Mouse (Mus musculus): ENCODE results near the gene Ltc4s. TPM values are rescaled to one million over a fixed set of nuclear protein-coding genes. Genes with fewer than 3 reads are reported as not detected.

Gene Ltc4s
- polyA plus RNA-seq, 1 experiment from 2014 or later = 2.1 TPM

DNA sequence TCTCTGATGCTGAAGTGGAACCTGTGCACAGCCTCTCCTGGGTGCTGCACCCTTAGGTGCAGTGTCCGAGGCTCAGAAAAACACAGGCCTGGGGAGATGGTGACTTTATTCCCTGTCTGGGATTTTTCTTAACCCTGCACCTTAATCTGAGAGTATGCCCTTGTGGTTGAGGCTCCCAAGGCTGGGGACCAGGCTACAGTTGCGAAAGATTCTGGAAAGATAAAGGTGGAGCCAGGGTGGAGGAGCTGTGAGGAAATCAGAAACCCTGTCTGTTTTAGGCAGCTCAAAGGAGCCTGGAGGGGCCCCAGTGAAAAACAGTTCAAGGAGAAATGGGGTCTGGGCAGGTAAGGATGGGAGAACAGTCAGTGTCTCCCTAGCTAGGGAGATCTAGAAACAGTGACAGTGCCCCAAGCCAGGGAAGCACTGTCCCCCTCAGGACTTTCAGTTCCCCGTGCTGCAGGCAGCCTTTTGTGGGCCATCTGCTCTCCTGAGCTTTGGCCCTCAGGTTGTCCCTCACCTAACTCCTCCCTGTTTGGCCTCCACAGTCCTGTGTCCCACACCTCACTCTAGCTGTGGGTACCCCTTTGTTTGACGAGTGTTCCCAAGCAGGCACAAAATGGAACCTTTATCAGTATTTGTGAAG lies 21.6 kb downstream of the Ltc4s start:
- H3K4me2 ChIP-seq = no peak overlapping the region
- DNase-seq (no peak), ATAC-seq (ENCODE audit: insufficient read depth) (no peak)
- no peak overlapping the region for H3K27ac ChIP-seq (ENCODE audit: low read depth)
- no peak overlapping the region for H3K4me3 ChIP-seq (ENCODE audit: low read depth, low read length)
- peaks cover 17% of the 10 kb centered on the region for H3K4me1 ChIP-seq (ENCODE audit: insufficient read depth)
- no peak overlapping the region for H3K9ac ChIP-seq
- no peaks in the 10 kb centered on the region for H3K9me3 ChIP-seq (ENCODE audit: low read depth, low read length)
- H3K36me3 ChIP-seq (ENCODE audit: insufficient read depth) = no peaks in the 10 kb centered on the region
- WGBS = 62% methylated on average over 4 of the region's 4 CpGs
- no peaks in the 10 kb centered on the region for H3K27me3 ChIP-seq (ENCODE audit: insufficient read depth, low read length)
- no peak for TF ChIP-seq CTCF (IDR thresholded peaks at IDR 0.05; ENCODE audit: low read depth)

DNA sequence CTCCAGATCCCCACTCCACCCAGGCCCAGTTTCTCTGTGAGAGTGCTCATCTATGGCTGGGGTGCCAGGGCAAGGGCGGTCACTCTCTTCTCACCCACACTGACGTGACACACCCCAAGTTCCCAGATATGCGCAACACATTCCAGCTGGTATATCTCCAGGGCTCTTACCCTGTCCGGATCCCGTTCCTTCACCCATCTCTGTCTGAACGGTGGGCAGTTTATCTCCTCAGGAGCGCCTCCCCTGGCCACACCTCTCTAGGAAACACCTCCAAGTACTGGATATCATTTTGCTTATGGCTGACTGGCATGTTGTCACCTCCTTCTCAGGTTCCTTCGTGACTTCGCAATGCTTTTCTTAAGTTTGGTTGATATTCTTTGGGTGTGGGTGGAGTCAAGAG lies 22.8 kb downstream of the Ltc4s start:
- Histone ChIP-seq H3K36me3 (ENCODE audit: insufficient read depth) (no peaks in the 10 kb centered on the region), H3K27me3 (ENCODE audit: insufficient read depth, low read length) (no peaks in the 10 kb centered on the region), H3K4me2 (peak overlapping the region; percentile 23), H3K27ac (ENCODE audit: low read depth) (0 out of 2 replicates have a peak overlapping the region, but pooled peaks have one; percentile 30), H3K4me1 (ENCODE audit: insufficient read depth) (peaks cover 17% of the 10 kb centered on the region), H3K9me3 (ENCODE audit: low read depth, low read length) (no peaks in the 10 kb centered on the region), H3K9ac (no peak overlapping the region), H3K4me3 (ENCODE audit: low read depth, low read length) (no peak overlapping the region)
- 20% methylated on average over 9 of the region's 9 CpGs for WGBS
- TF ChIP-seq CTCF (IDR thresholded peaks at IDR 0.05; ENCODE audit: low read depth) = no peak
- no peak for ATAC-seq (ENCODE audit: insufficient read depth)
- DNase-seq = no peak

DNA sequence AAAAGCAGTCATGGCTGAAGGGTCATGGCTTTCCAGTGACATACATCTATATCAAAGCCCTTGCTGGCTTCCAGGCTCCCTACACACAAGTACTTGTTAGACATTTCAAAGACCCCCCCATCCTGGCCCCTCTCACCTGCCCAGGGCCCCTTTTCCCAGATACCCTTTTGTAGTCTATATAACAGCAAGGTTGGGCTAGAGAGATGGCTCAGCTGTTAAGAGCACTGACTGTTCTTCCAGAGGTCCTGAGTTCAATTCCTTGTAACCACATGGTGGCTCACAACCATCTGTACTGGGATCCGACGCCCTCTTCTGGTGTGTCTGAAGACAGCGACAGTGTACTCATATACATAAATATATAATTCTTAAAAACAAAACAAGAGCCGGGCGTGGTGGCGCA lies 23.8 kb downstream of the Ltc4s start:
- Histone ChIP-seq H3K4me3 (ENCODE audit: low read depth, low read length) (no peak overlapping the region), H3K36me3 (ENCODE audit: insufficient read depth) (no peaks in the 10 kb centered on the region), H3K4me2 (no peak overlapping the region), H3K4me1 (ENCODE audit: insufficient read depth) (peaks cover 17% of the 10 kb centered on the region), H3K9me3 (ENCODE audit: low read depth, low read length) (no peaks in the 10 kb centered on the region), H3K9ac (no peak overlapping the region), H3K27me3 (ENCODE audit: insufficient read depth, low read length) (no peaks in the 10 kb centered on the region), H3K27ac (ENCODE audit: low read depth) (no peak overlapping the region)
- ATAC-seq (ENCODE audit: insufficient read depth) = no peak
- 92% methylated on average over 6 of the region's 6 CpGs for WGBS
- DNase-seq = no peak
- TF ChIP-seq CTCF (IDR thresholded peaks at IDR 0.05; ENCODE audit: low read depth) = no peak

DNA sequence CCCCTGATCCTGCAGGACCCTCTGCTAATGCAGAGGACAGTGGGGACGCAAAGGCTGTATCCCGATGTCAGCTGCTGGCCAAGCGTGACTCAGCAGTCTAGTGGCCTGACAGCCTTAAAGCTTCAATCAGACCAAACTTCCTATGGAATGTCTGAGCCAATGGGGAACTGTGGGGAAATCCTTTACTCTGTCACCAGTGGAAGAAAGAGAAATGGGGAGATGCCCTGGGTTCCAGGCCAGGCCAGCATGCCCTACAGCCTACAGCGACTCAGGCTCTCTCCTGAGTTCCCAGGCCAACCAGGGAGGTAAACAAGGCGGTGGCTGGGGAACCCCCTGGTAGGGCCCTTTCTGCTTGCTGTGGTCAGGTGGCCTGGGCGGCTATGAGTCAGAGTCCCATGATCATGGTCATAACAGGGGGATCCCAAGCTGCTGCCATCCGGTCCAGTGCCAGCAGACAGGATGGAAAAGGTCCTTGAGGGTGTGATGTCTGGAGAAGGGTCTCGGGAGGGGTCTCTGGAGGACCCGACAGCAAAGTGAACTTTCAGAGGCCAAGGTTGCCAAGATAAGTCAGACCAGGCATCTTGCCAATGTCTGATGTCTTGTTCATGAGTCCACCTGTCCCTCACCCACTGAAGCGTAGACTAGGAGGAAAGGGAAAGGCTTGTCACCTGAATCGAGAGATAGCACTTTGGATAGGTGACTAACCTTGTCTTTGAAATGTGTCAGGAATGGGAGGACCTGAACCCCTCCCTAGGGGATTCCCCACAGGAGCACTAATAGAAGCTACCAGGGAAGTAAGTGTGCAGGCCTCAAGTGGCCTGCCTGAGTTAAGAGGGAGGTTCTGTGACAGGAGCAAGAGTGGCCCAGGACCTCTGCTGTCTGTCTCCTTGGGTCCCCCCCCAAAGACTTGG lies 25.3 kb downstream of the Ltc4s start:
- Histone ChIP-seq H3K27ac (ENCODE audit: low read depth) (no peak overlapping the region; the same call in 1 of the 2 replicates), H3K4me1 (ENCODE audit: insufficient read depth) (peaks cover 24% of the 10 kb centered on the region), H3K4me2 (no peak overlapping the region), H3K27me3 (ENCODE audit: insufficient read depth, low read length) (no peaks in the 10 kb centered on the region), H3K9ac (no peak overlapping the region), H3K4me3 (ENCODE audit: low read depth, low read length) (no peak overlapping the region), H3K36me3 (ENCODE audit: insufficient read depth) (no peaks in the 10 kb centered on the region), H3K9me3 (ENCODE audit: low read depth, low read length) (no peaks in the 10 kb centered on the region)
- 45% methylated on average over 11 of the region's 11 CpGs for WGBS
- DNase-seq (peak; percentile 55), ATAC-seq (ENCODE audit: insufficient read depth) (no peak)
- no peak for TF ChIP-seq CTCF (IDR thresholded peaks at IDR 0.05; ENCODE audit: low read depth)

DNA sequence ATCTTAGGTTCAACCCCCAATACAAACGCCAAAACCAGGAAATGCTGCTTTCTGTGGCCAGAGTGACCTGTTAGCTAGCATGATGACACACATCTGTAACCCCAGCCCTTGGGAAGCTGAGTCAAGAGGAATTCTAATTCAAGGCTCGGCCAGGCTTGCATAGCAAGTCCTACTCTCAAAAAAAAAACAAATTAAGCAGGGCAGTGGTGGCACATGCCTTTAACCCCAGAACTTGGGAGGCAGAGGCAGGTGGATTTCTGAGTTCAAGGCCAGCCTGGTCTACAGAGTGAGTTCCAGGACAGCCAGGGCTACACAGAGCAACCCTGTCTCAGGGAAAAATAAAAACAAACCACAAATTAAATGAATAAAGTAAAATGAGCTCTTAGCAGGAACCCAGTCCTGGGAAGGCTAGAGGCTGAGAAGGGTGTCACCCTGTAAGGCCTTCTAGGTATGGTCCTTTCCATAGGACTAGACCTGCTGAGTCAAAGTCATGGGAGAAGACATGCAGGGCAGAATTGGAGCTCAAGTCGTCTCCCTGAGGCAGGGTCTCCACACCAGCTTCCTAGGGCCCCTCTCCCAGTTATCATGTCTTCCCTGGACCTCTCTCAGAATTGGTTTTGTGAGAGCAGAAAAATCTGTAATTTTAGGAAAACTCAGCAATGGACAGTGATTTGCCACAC lies 26.2 kb downstream of the Ltc4s start:
- ATAC-seq (ENCODE audit: insufficient read depth) = no peak
- Histone ChIP-seq H3K9me3 (ENCODE audit: low read depth, low read length) (no peaks in the 10 kb centered on the region), H3K4me1 (ENCODE audit: insufficient read depth) (peaks cover 24% of the 10 kb centered on the region), H3K4me3 (ENCODE audit: low read depth, low read length) (no peak overlapping the region), H3K36me3 (ENCODE audit: insufficient read depth) (peaks cover 7% of the 10 kb centered on the region), H3K9ac (no peak overlapping the region), H3K27ac (ENCODE audit: low read depth) (no peak overlapping the region; the same call in 1 of the 2 replicates), H3K4me2 (no peak overlapping the region), H3K27me3 (ENCODE audit: insufficient read depth, low read length) (no peaks in the 10 kb centered on the region)
- 61% methylated on average over 3 of the region's 3 CpGs for WGBS
- TF ChIP-seq CTCF (IDR thresholded peaks at IDR 0.05; ENCODE audit: low read depth) = no peak
- DNase-seq = no peak

DNA sequence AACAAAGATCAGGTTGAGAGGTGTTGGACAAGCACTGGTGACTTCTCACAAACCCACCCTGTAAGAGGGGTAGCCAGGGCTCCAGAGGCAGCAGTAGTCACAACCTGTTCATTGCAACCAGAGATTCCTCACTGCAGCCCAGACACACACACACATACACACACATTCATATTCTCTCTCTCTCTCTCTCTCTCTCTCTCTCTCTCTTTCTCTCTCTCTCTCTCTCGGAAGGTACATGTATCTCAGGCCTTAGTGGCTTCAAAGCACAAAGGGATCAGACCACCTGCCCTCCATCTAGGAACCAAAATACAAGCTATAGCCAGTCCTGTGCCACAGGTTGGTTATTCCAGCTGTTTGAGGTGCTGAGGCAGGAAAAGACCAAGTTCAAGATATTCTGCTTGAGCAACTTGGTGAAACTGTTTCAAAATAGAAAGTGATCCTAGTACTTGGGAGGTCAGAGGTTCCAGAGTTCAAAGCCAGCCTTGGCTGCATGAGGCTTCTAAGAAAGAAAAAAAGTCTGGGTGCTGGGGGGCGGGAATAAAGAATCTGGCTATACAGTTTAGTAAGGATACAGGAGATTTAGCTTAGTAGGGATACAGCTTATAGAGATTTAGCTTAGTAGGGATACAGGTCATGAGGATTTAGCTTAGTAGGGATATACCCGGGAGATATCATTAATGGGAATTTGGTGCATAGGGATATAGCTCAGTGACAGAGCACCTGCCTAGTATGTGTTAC lies 26.9 kb downstream of the Ltc4s start:
- peak overlapping the region; percentile 94 for H3K9ac ChIP-seq
- no peaks in the 10 kb centered on the region for H3K27me3 ChIP-seq (ENCODE audit: insufficient read depth, low read length)

More for the DNA sequence above, 26.9 kb downstream of the Ltc4s start:
- Histone ChIP-seq H3K4me3 (ENCODE audit: low read depth, low read length) (peak overlapping the region; percentile 96), H3K27ac (ENCODE audit: low read depth) (no peak overlapping the region), H3K4me1 (ENCODE audit: insufficient read depth) (peaks cover 24% of the 10 kb centered on the region), H3K9me3 (ENCODE audit: low read depth, low read length) (no peaks in the 10 kb centered on the region), H3K36me3 (ENCODE audit: insufficient read depth) (peaks cover 14% of the 10 kb centered on the region), H3K4me2 (peak overlapping the region; percentile 79)
- DNase-seq (no peak), ATAC-seq (ENCODE audit: insufficient read depth) (no peak)
- WGBS = 91% methylated on average over 3 of the region's 3 CpGs
- TF ChIP-seq CTCF (IDR thresholded peaks at IDR 0.05; ENCODE audit: low read depth) = no peak

Data from lung, embryonic 14.5 days (tissue).